In genomic region chr11:98192901-98193805, GRCm38 (mm10) we compare ENCODE assay signal across 8 mouse cellular contexts. TPM values are rescaled to one million over a fixed set of nuclear protein-coding genes. Genes with fewer than 3 reads are reported as not detected.
A peak's percentile ranks its signal among the peaks of the same experiment; 100 is the strongest.
DNase-seq lines count a peak whose midpoint lies in the region; ATAC-seq and TF ChIP-seq lines count a peak whose summit lies in the region.

Gene Med1 (minus strand): TSS chr11:98193293.

- no peak for TF ChIP-seq CTCF in G1E (IDR thresholded peaks at IDR 0.05; ENCODE audit: low read depth, low read length)
- TF ChIP-seq CTCF in layer of hippocampus, adult 2 months (conservative IDR thresholded peaks at IDR 0.05), result no peak
- no peak for TF ChIP-seq CTCF in lung, embryonic 14.5 days (IDR thresholded peaks at IDR 0.05; ENCODE audit: low read depth)
- no peak for TF ChIP-seq CTCF in olfactory bulb, adult 2 months (IDR thresholded peaks at IDR 0.05; ENCODE audit: insufficient read depth, low read depth, low read length)
- peak; percentile 16; the same call in 1 of the 2 replicates for TF ChIP-seq CTCF in thymus, adult 2 months (IDR thresholded peaks at IDR 0.05; ENCODE audit: borderline replicate concordance, control insufficient read depth, extremely low read depth, insufficient read depth, low read length, poor library complexity)

- peak within 1 kb of the TSS; percentile 94 for H3K4me3 ChIP-seq in G1E (ENCODE audit: low read depth, low read length)
- peak within 1 kb of the TSS; percentile 94 for H3K4me3 ChIP-seq in forebrain, embryonic 16.5 days (replicated peaks; ENCODE audit: low read length)
- peak within 1 kb of the TSS; percentile 93 for H3K4me3 ChIP-seq in layer of hippocampus, adult 2 months
- peak within 1 kb of the TSS; percentile 67 for H3K4me3 ChIP-seq in lung, embryonic 14.5 days (ENCODE audit: low read depth, low read length)
- peak within 1 kb of the TSS; percentile 99 for H3K4me3 ChIP-seq in olfactory bulb, adult 2 months (ENCODE audit: insufficient read depth, low read depth, low read length)
- H3K4me3 ChIP-seq in thymus, adult 2 months (ENCODE audit: control insufficient read depth, insufficient read depth, low read length), result peak within 1 kb of the TSS; percentile 68

- H3K36me3 ChIP-seq in G1E (replicated peaks), result peaks cover 32% of the 10 kb centered on the region
- peaks cover 4% of the 10 kb centered on the region; the same call in 1 of the 2 replicates for H3K36me3 ChIP-seq in forebrain, embryonic 16.5 days (ENCODE audit: control insufficient read depth, insufficient read depth)
- peaks cover 22% of the 10 kb centered on the region for H3K36me3 ChIP-seq in lung, embryonic 14.5 days (ENCODE audit: insufficient read depth)
- H3K36me3 ChIP-seq in thymus, adult 2 months (ENCODE audit: control insufficient read depth, insufficient read depth, low read length), result peaks cover 6% of the 10 kb centered on the region

- H3K4me1 ChIP-seq in G1E (ENCODE audit: insufficient read depth, low read depth, low read length), result peaks cover 30% of the 10 kb centered on the region
- H3K4me1 ChIP-seq in forebrain, embryonic 16.5 days (replicated peaks; ENCODE audit: control insufficient read depth, insufficient read depth, low read length), result peaks cover 17% of the 10 kb centered on the region
- H3K4me1 ChIP-seq in lung, embryonic 14.5 days (ENCODE audit: insufficient read depth), result peaks cover 8% of the 10 kb centered on the region
- H3K4me1 ChIP-seq in olfactory bulb, adult 2 months (ENCODE audit: control insufficient read depth, insufficient read depth, low read length), result peaks cover 5% of the 10 kb centered on the region; the same call in 1 of the 2 replicates
- peaks cover 9% of the 10 kb centered on the region for H3K4me1 ChIP-seq in thymus, adult 2 months (replicated peaks; ENCODE audit: control insufficient read depth, insufficient read depth, low read length)

- H3K9ac ChIP-seq in forebrain, embryonic 16.5 days (replicated peaks; ENCODE audit: low read depth, low read length), result peak within 1 kb of the TSS; percentile 78
- peak within 1 kb of the TSS; percentile 90 for H3K9ac ChIP-seq in lung, embryonic 14.5 days

- WGBS in forebrain, embryonic 16.5 days, result 1% methylated on average over 53 of the region's 53 CpGs
- WGBS in lung, embryonic 14.5 days, result under 1% methylated on average over 53 of the region's 53 CpGs
- under 1% methylated on average over 53 of the region's 53 CpGs for WGBS in olfactory bulb, adult 2 months
- under 1% methylated on average over 52 of the region's 53 CpGs for WGBS in thymus, adult 2 months

- peak within 1 kb of the TSS; percentile 64 for H3K4me2 ChIP-seq in forebrain, embryonic 16.5 days (ENCODE audit: low read length)
- peak within 1 kb of the TSS; percentile 77 for H3K4me2 ChIP-seq in lung, embryonic 14.5 days

- H3K27ac ChIP-seq in forebrain, embryonic 16.5 days (ENCODE audit: low read length), result peak within 1 kb of the TSS; percentile 95
- peak within 1 kb of the TSS; percentile 93 for H3K27ac ChIP-seq in layer of hippocampus, adult 2 months
- peak within 1 kb of the TSS; percentile 88 for H3K27ac ChIP-seq in lung, embryonic 14.5 days (ENCODE audit: low read depth)
- H3K27ac ChIP-seq in olfactory bulb, adult 2 months (ENCODE audit: insufficient read depth, low read depth, low read length), result peak within 1 kb of the TSS; percentile 84
- peak within 1 kb of the TSS; percentile 81 for H3K27ac ChIP-seq in thymus, adult 2 months (ENCODE audit: control insufficient read depth, insufficient read depth, low read length)

- peak; percentile 91 for DNase-seq in G1E (ENCODE audit: low spot score)
- DNase-seq in cerebellum, adult 18-20 months, result peak; percentile 85 to 91
- DNase-seq in heart, postnatal 36 days, result peak; percentile 87 to 92
- DNase-seq in layer of hippocampus, adult 2 months (ENCODE audit: low spot score in 2 of 2), result peak; percentile 91 to 93
- peak; percentile 99 for DNase-seq in lung, embryonic 14.5 days
- peak; percentile 92 for DNase-seq in thymus, adult 2 months

- intact Hi-C loops in heart, postnatal 36 days (cut with DNase I), result loop anchor here (1.0 kb wide), 1 partner anchor 9 kb away; no protein-coding TSS in a partner anchor

- H3K27me3 ChIP-seq in G1E (ENCODE audit: insufficient read depth, low read length), result no peaks in the 10 kb centered on the region
- 0 out of 2 replicates have a peak, but pooled peaks cover 4% of the 10 kb centered on the region for H3K27me3 ChIP-seq in forebrain, embryonic 16.5 days (replicated peaks; ENCODE audit: control insufficient read depth, insufficient read depth, low read length)
- H3K27me3 ChIP-seq in lung, embryonic 14.5 days (ENCODE audit: insufficient read depth, low read length), result no peaks in the 10 kb centered on the region
- no peaks in the 10 kb centered on the region for H3K27me3 ChIP-seq in thymus, adult 2 months (ENCODE audit: control insufficient read depth, insufficient read depth, low read length)

- no peaks in the 10 kb centered on the region for H3K9me3 ChIP-seq in G1E (replicated peaks)
- no peaks in the 10 kb centered on the region for H3K9me3 ChIP-seq in forebrain, embryonic 16.5 days (ENCODE audit: control insufficient read depth, low read length)
- H3K9me3 ChIP-seq in lung, embryonic 14.5 days (ENCODE audit: low read depth, low read length), result no peaks in the 10 kb centered on the region

- peak; percentile 86 for ATAC-seq in G1E (ENCODE audit: extremely low read depth, insufficient number of reproducible peaks, low FRiP score, poor library complexity, severe bottlenecking)
- peak; percentile 98 for ATAC-seq in forebrain, embryonic 16.5 days
- ATAC-seq in lung, embryonic 14.5 days (ENCODE audit: insufficient read depth), result peak; percentile 96

- TF ChIP-seq POLR2A in olfactory bulb, adult 2 months (IDR thresholded peaks at IDR 0.05; ENCODE audit: insufficient read depth, low read depth, low read length), result peak; percentile 74
- no peak; the same call in 1 of the 2 replicates for TF ChIP-seq POLR2A in thymus, adult 2 months (IDR thresholded peaks at IDR 0.05; ENCODE audit: control insufficient read depth, extremely low read depth, insufficient read depth, low read length, poor library complexity)

RNA-seq across cellular contexts. Expression of gene Med1, which starts in this region (rescaled TPM):
- total RNA-seq in G1E (2014; fragmentation: Nextera tagmentation) (168 and 188 TPM in 2 replicates), G1E (2017) (38.9 and 44.2 TPM in 2 replicates)
- polyA plus RNA-seq in G1E (2012), result 16.6 and 18.0 TPM in 2 replicates
- polyA plus RNA-seq in forebrain, embryonic 16.5 days (2015; fragmentation: Nextera tagmentation; extraction: Ambion mirVana), result 67.7 and 75.3 TPM in 2 replicates
- 10 to 100 TPM; 38.0 to 40.6 TPM for total RNA-seq in heart, postnatal 36 days (2021)
- total RNA-seq in layer of hippocampus, adult 2 months (2021), result 10 to 100 TPM; 53.4 to 54.5 TPM
- polyA plus RNA-seq in lung, embryonic 14.5 days (2014; fragmentation: Nextera tagmentation; extraction: Ambion mirVana), result 62.4 and 62.8 TPM in 2 replicates
- 130 TPM in 1 of 2 replicates, not detected in the other for polyA plus RNA-seq in olfactory bulb, adult 2 months (2012; ENCODE audit: insufficient read depth, insufficient read length, low replicate concordance, missing spikeins)
- 29.0 and 30.8 TPM in 2 replicates for polyA plus RNA-seq in thymus, adult 2 months (2012; rRNA removed)

Comparison
In these comparisons a context has a peak if more than half of its experiments do, and no peak if none do; other contexts are left out.
1. Peak in every context shown above with its lines: DNase-seq, ATAC-seq, H3K4me3 ChIP-seq and H3K27ac ChIP-seq.